Mouse (Mus musculus) kidney, adult 18-20 months (tissue): ENCODE measurements around the gene Elk4.

Source experiments
- DNase-seq: peaks from one replicate; pipeline ENCODE4 v3.0.0; 2021

Gene Elk4

DNA sequence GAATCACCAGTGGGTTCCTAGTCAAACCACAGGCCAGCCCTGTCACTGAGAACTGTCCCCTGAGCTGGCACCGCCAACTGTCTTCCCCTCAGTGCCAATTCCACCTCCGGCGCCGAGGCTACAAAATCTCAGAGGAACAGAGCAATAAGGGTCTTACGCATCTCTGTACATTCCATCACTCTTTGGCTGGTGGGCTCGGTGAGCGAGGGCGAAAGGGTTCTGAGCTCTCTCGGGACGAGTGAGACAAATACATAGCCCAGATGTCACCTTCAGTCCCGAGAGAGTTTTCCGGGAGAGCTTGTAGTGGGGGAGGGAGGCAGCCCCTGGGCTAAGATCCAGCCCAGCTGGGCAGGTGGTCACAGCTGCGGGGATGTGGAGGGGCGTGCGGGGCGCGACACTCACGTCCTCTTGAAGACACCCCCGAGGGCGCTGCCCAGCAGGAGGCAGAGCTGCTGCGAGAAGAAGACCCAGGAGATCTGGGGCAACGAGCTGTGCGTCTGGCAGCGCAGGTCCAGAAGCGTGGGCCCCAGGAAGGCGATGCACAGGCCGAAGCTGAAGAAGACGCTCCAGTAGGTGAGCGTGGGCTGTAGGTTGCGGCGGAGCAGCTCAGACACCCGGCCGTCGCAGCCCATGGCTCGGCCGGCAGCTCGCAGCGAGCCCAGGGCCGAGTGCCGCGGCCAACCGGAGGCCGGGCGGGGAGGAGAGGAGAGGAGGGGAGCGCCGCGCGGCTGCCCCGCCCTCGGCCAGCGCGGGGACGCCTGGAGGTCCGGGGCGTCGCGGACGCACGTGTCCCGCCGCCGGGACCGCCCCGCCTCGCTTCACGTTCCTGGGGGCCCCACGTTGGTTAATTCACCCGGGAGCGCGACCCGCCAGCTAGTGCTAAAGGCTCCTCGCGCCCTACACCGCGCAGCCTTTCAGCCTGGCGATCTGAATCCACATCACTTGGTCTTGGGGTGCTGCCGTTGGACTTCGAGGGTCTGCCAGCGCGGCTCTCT lies 60.2 kb downstream of the Elk4 start, which contains the start of gene Mfsd4a:
Mfsd4a (minus strand) TSS at position 802 of the 995 bp plus-strand sequence.
- peak; percentile 73 for DNase-seq

GRCm38 (mm10) chr1:132069436-132069835 lies 62.0 kb downstream of the Elk4 start:
- DNase-seq, result no peak

DNA sequence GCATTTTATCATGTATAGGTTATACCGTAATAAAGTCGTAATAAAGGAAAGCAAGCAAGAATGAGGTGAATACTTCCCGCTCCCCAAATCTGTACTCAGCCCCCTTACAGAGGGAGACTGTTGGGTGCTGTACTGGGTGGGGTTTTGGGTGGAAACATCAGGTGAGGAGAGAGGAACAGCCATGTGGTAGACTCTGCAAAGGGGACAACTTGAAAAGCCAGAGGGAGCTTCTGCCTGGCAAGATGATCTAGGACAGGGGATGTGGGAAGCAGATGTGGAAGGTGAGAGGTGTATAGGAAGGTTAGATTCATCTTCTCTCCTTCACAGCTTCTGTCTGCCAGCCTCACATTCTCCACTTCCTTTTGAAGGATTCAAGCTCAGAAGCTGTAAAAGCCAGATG lies 63.3 kb downstream of the Elk4 start:
- DNase-seq, result no peak

GRCm38 (mm10) chr1:132075576-132075975 lies 68.2 kb downstream of the Elk4 start:
- DNase-seq, result peak; percentile 78

DNA sequence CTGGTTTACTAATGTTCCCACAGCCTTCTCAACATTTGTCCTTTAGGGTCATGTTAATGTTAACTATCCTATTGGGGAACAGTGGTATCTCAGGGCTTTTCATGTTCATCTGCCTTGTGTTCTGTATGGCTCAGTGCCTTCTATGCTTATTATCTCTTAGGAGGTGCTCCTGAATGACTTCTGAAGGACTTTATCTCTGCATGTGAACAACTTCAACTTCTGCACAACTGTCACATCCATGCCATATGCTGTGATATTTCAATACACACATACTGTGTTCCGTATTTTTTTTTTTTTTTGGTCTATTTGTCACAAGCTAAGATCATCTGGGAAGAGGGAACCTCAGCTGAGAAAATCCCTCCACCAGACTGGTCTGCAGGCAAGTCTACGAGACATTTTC lies 71.0 kb downstream of the Elk4 start:
- no peak for DNase-seq
